Mouse (Mus musculus) kidney, postnatal 4 days (tissue): ENCODE data around the gene Nphs1.

Experiments used
- DNase-seq, 2 experiments: peaks; one replicate each; pipeline ENCODE4 v3.0.0; 2021; ENCODE audit warnings: mixed read lengths in 2 of 2

The Nphs1 gene

GRCm38 (mm10) chr7:30457629-30458330 is at the start of gene Nphs1, which contains the start of gene Kirrel2:
Nphs1 (plus strand) TSS chr7:30458315.
Kirrel2 (minus strand) TSS chr7:30457690.
- peak; percentile 61 to 75 for DNase-seq

- no peak for DNase-seq
Observed at GRCm38 (mm10) chr7:30408639-30409038, 49.5 kb upstream of the Nphs1 start.

GRCm38 (mm10) chr7:30409789-30410188 is 48.3 kb upstream of the Nphs1 start:
- no peak for DNase-seq

GRCm38 (mm10) chr7:30411023-30411422 is 47.1 kb upstream of the Nphs1 start:
- DNase-seq = no peak

- DNase-seq = no peak
Observed at GRCm38 (mm10) chr7:30412735-30413147, 45.4 kb upstream of the Nphs1 start.

GRCm38 (mm10) chr7:30413596-30413995 is 44.5 kb upstream of the Nphs1 start, which contains the start of gene Tyrobp:
Tyrobp (plus strand) TSS chr7:30413760.
- DNase-seq = no peak

GRCm38 (mm10) chr7:30417856-30418255 is 40.3 kb upstream of the Nphs1 start:
- DNase-seq = no peak

GRCm38 (mm10) chr7:30419561-30420499 is 38.3 kb upstream of the Nphs1 start, which contains the start of gene Hcst:
Hcst (minus strand) TSS chr7:30419854.
- no peak for DNase-seq

GRCm38 (mm10) chr7:30420673-30421072 is 37.4 kb upstream of the Nphs1 start:
- DNase-seq = no peak

GRCm38 (mm10) chr7:30421175-30421889 is 36.8 kb upstream of the Nphs1 start, which contains the start of gene Nfkbid:
Nfkbid (plus strand) TSS chr7:30421732.
- DNase-seq = peak; percentile 69 to 77

- DNase-seq = peak; percentile 91 to 94
Observed at GRCm38 (mm10) chr7:30421890-30422435, 36.2 kb upstream of the Nphs1 start.

- DNase-seq = no peak
Observed at GRCm38 (mm10) chr7:30422560-30422959, 35.6 kb upstream of the Nphs1 start.

- DNase-seq = peak; percentile 31 to 46
Observed at GRCm38 (mm10) chr7:30423071-30423641, 35.0 kb upstream of the Nphs1 start.

GRCm38 (mm10) chr7:30429327-30429726 is 28.8 kb upstream of the Nphs1 start:
- DNase-seq = no peak

GRCm38 (mm10) chr7:30430191-30430590 is 27.9 kb upstream of the Nphs1 start:
- no peak for DNase-seq

- peak; percentile 76 to 84 for DNase-seq
Observed at GRCm38 (mm10) chr7:30431793-30432192, 26.3 kb upstream of the Nphs1 start.

- peak; percentile 87 to 88 for DNase-seq
Observed at GRCm38 (mm10) chr7:30434238-30434637, 23.9 kb upstream of the Nphs1 start.

GRCm38 (mm10) chr7:30434701-30435100 is 23.4 kb upstream of the Nphs1 start:
- no peak for DNase-seq

GRCm38 (mm10) chr7:30435156-30435555 is 23.0 kb upstream of the Nphs1 start:
- DNase-seq = no peak

GRCm38 (mm10) chr7:30436879-30437278 is 21.2 kb upstream of the Nphs1 start:
- DNase-seq = peak in 1 of 2 experiments; percentile 22

GRCm38 (mm10) chr7:30439734-30440133 is 18.4 kb upstream of the Nphs1 start:
- DNase-seq = no peak

GRCm38 (mm10) chr7:30440697-30441096 is 17.4 kb upstream of the Nphs1 start:
- DNase-seq = peak; percentile 76 to 82
